Mouse (Mus musculus): ENCODE measurements at regions not wholly inside any gene's neighbourhood (a gene's known extent, or its start where the extent isn't known, plus 50 kb on each side); places are given as distances from the start of the nearest gene placed in this dataset.

DNA sequence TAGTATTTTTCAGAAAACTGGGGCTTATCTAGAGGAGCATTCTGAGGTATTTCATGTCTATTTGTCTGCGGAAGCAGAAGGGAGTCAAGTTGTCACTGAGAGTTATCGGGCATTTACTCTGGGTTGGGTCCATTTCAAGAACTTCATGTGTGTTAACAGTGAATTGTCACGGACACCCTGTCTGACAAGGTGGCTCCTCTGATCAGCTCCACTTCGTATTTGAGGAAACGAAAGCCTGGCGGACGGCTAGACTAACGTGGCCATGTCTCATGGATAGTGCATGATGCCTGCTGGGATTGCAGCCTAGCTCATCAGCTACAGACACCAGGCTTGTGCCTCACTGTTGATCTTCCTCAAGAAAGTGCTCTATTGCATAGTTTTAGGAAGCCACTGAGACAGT, 200.4 kb downstream of the 4933412E24Rik start:
- no peak for TF ChIP-seq CTCF (IDR thresholded peaks at IDR 0.05; ENCODE audit: control insufficient read depth, insufficient read depth, insufficient read length)
- TF ChIP-seq MAX (IDR thresholded peaks at IDR 0.05) = no peak

Measured in C2C12 (cell line).